Mouse (Mus musculus) ES-Bruce4 (cell line): ENCODE measurements around the gene Prr7. TPM values are rescaled to one million over a fixed set of nuclear protein-coding genes. Genes with fewer than 3 reads are reported as not detected.
"Not testable (repeated sequence)": the region's sequence is repeated elsewhere in the genome, so short reads cannot be mapped to it uniquely, and the experiment has no call there.

Source experiments
- H3K27ac ChIP-seq: 2 replicates; pipeline ENCODE4 v1.5.1; 2012; ENCODE audit warnings: low read length, inconsistent platforms; ENCODE audit not compliant: insufficient read depth
- H3K27me3 ChIP-seq: 2 replicates; pipeline ENCODE4 v1.6.1; 2012; ENCODE audit warnings: mild to moderate bottlenecking, low read length, inconsistent platforms; ENCODE audit not compliant: control insufficient read depth, poor library complexity, insufficient read depth, severe bottlenecking
- H3K36me3 ChIP-seq: 2 replicates; pipeline ENCODE4 v1.6.1; 2012; ENCODE audit warnings: inconsistent platforms, mild to moderate bottlenecking, low read length, moderate library complexity; ENCODE audit not compliant: control insufficient read depth, poor library complexity, insufficient read depth, severe bottlenecking
- H3K4me1 ChIP-seq: one replicate; pipeline ENCODE4 v1.8.1; 2011; ENCODE audit warnings: low read length; ENCODE audit not compliant: control insufficient read depth, insufficient read depth
- H3K4me3 ChIP-seq: 2 replicates; pipeline ENCODE4 v1.5.1; 2011; ENCODE audit warnings: low read depth, mild to moderate bottlenecking, low read length
- H3K9ac ChIP-seq: 2 replicates; pipeline ENCODE4 v1.6.1; 2012; ENCODE audit warnings: low read depth, mild to moderate bottlenecking, inconsistent platforms; ENCODE audit not compliant: poor library complexity, severe bottlenecking
- H3K9me3 ChIP-seq: replicated peaks from 2 replicates; pipeline ENCODE4 v1.6.1; 2012; ENCODE audit warnings: mild to moderate bottlenecking, low read length, inconsistent platforms; ENCODE audit not compliant: control insufficient read depth, poor library complexity, insufficient read depth, severe bottlenecking
- CTCF ChIP-seq: IDR thresholded peaks from one replicate; pipeline ENCODE4 v1.8.1; 2011; ENCODE audit warnings: low read depth, low read length
- EP300 ChIP-seq: IDR thresholded peaks from 2 replicates; pipeline ENCODE4 v1.6.1; 2011; ENCODE audit warnings: low read depth, low read length; ENCODE audit not compliant: insufficient read depth
- POLR2A ChIP-seq: IDR thresholded peaks from one replicate; pipeline ENCODE4 v1.8.1; 2011; ENCODE audit warnings: low read length; ENCODE audit not compliant: insufficient read depth
- polyA plus RNA-seq: library from polyadenylated mRNA; stranded (reverse); fragments of >200 nt; gene quantifications from 2 replicates; pipeline ENCODE4 v1.2.4, GENCODE M21; 2011; ENCODE audit warnings: low read depth; ENCODE audit not compliant: missing spikeins, insufficient read depth, insufficient read length

Prr7 gene
- polyA plus RNA-seq, 1 experiment: 3.4 TPM

- Histone ChIP-seq H3K9me3 (no peaks in the 10 kb centered on the region), H3K4me1 (no peaks in the 10 kb centered on the region), H3K27me3 (no peaks in the 10 kb centered on the region), H3K9ac (0 out of 2 replicates have a peak overlapping the region, but pooled peaks have one; percentile 1), H3K36me3 (no peaks in the 10 kb centered on the region), H3K4me3 (peak overlapping the region; percentile 44), H3K27ac (no peak overlapping the region)
- TF ChIP-seq POLR2A (no peak), EP300 (no peak), CTCF (peak; percentile 59)
These were observed 42.9 kb upstream of the Prr7 start for GRCm38 (mm10) chr13:55420933-55421800.

GRCm38 (mm10) chr13:55426613-55427012 lies 37.5 kb upstream of the Prr7 start, which contains the start of gene F12:
TSS of gene F12 (minus strand) at chr13:55426793.
- no peak for TF ChIP-seq CTCF
- TF ChIP-seq EP300: no peak
- TF ChIP-seq POLR2A: no peak
- Histone ChIP-seq H3K9ac (no peak within 1 kb of the TSS), H3K27ac (no peak within 1 kb of the TSS), H3K36me3 (no peaks in the 10 kb centered on the region), H3K4me1 (no peaks in the 10 kb centered on the region), H3K27me3 (no peaks in the 10 kb centered on the region), H3K4me3 (no peak within 1 kb of the TSS), H3K9me3 (no peaks in the 10 kb centered on the region; the same call in 1 of the 2 replicates)

GRCm38 (mm10) chr13:55429226-55429888 lies 34.7 kb upstream of the Prr7 start:
- Histone ChIP-seq H3K27ac (no peak overlapping the region), H3K36me3 (no peaks in the 10 kb centered on the region), H3K4me3 (no peak overlapping the region), H3K27me3 (no peaks in the 10 kb centered on the region), H3K4me1 (no peaks in the 10 kb centered on the region), H3K9me3 (no peaks in the 10 kb centered on the region; the same call in 1 of the 2 replicates), H3K9ac (no peak overlapping the region)
- no peak for TF ChIP-seq POLR2A
- TF ChIP-seq EP300: no peak
- no peak for TF ChIP-seq CTCF

- TF ChIP-seq EP300 (no peak), POLR2A (no peak), CTCF (no peak)
- H3K27me3 ChIP-seq: no peaks in the 10 kb centered on the region
- no peak overlapping the region for H3K27ac ChIP-seq
These were observed 33.5 kb upstream of the Prr7 start for GRCm38 (mm10) chr13:55430566-55430965.

GRCm38 (mm10) chr13:55431889-55432685 lies 32.0 kb upstream of the Prr7 start:
- Histone ChIP-seq H3K27me3 (no peaks in the 10 kb centered on the region), H3K9ac (no peak overlapping the region), H3K27ac (no peak overlapping the region), H3K4me3 (no peak overlapping the region), H3K9me3 (no peaks in the 10 kb centered on the region; the same call in 1 of the 2 replicates), H3K4me1 (no peaks in the 10 kb centered on the region), H3K36me3 (no peaks in the 10 kb centered on the region)
- TF ChIP-seq CTCF (no peak), EP300 (no peak), POLR2A (no peak)

More at GRCm38 (mm10) chr13:55430566-55430965, 33.5 kb upstream of the Prr7 start:
- Histone ChIP-seq H3K9ac (no peak overlapping the region), H3K9me3 (no peaks in the 10 kb centered on the region; the same call in 1 of the 2 replicates), H3K36me3 (no peaks in the 10 kb centered on the region), H3K4me3 (no peak overlapping the region), H3K4me1 (no peaks in the 10 kb centered on the region)

- not testable (repeated sequence) for H3K4me1 ChIP-seq, H3K9me3 ChIP-seq, H3K27ac ChIP-seq, H3K4me3 ChIP-seq, H3K27me3 ChIP-seq, H3K9ac ChIP-seq, H3K36me3 ChIP-seq
These were observed 26.9 kb upstream of the Prr7 start for GRCm38 (mm10) chr13:55437111-55437629.
